Mouse (Mus musculus) embryo, embryonic 10.5 days (tissue): ENCODE measurements around the gene Cgn.
A peak's percentile ranks its signal among the peaks of the same experiment; 100 is the strongest.

ENCODE experiments used
- DNase-seq: peaks from one replicate; pipeline ENCODE4 v3.0.0-alpha.2; 2015; ENCODE audit warnings: low spot score

Cgn gene

DNA sequence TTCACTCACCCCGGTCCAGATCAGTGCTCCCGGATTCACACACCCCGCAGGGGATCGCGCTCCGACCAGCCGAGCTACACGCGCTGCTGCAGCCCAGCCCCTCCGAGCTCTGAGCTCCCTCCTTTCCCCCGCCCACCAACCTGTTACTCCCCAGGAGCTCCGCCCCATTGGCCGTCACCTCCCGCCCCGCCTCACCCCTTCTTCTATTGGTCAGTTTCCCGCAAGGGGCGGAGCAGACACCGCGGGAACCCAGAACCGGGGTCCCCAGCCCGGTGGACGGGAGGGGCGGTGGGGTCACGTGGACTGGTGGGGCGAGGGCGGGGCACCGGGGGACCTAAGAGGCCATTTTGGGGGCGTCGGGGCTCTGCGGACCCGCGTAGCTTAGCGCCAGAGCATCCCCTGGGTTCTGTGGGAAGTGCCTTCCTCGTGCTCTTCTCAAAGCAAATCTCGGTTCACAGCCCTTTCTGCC, at the start of gene Cgn:
Gene Cgn (minus strand): TSS at position 126 of the 469 bp plus-strand sequence.
- DNase-seq: peak; percentile 99

DNA sequence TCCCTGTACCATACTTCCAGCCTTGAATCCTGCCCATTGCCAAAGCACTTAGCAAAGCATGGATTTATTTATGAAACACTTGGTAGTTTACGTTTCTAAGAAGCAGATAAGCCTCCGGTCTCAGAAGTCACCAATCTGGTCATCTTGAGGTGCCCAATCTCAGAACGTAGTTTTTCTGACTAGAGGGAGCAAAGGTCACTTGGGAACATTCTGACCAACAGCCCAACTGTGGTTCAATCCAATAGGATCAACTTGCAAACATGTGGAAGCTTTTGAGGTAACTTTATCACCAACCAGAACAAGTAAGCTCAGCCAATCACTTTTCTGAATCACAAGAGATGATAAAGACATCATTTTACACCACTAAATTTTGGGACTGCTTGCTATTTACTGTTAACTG, 49.1 kb upstream of the Cgn start:
- DNase-seq: no peak

DNA sequence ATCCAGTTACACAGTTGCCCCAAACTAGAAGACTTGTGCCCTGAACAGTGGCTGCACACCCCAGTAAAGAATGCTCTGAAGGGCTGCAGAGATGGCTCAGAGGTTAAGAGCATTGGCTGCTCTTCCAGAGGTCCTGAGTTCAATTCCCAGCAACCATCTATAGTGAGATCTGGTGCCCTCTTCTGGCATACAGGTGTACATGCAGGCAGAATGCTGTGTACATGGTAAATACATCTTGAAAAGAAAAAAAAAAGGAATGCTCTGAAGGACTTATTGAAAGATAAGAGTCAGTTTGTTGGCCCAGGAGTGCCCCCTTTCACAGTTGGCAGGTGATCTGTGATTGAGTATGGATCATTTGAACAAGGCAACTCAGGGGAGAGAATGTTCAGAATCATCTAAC, 47.1 kb upstream of the Cgn start:
- no peak for DNase-seq

DNA sequence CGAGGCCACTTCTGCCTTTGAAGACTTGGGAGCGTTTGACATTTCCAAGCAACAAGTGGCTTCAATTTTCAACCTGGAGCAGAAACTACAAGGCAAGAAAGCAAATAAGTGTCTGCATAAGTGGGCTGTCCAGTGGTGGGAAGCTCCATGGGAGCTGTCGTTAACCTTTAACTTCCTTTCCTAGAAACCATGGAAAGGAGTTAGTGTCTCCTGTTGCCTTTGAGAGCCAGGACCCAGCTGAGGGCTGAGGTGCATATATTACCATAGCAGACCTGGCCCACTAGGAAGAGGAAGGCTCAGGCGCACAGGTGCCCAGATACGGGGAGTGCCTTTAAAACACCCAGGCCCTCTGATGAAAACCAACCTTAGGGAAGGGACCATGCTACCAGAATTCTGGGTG, 46.4 kb upstream of the Cgn start:
- no peak for DNase-seq

DNA sequence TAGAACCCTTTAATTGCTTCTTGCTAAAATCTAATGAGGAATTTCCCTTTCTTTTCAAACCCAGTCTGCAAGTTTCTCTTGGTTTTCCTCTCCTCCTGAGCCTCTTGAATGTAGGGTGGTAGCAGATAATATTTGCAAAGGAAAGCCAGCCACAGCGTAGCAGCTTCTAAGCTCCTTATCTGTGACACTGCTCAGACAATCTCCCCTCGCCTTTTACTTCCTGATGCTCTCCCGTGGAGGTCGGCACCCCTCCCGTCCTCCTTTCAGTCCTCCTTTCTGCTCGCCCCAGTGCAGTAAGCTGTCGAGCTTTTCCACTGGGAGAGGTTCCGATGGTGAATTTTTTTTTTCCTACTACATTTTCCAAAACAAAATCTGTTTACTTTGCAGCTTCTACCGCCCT, 45.8 kb upstream of the Cgn start:
- DNase-seq: no peak

DNA sequence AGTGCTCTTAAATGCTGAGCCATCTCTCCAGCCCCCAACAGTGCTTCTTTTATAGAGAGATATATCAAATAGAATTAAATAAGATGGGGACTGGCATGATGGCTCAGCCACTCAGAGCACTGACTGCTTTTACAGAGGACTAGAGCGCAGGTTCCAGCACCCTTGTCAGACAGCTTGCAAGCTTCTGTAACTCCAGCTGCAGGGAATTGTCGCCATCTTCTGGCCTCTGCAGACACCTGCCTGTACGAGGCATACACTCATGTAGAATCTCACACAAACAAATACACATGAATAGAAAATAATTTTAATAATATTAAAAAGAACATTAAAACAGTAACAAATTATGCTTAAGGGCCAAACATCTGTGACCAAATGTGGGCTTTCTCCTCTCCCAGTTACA, 37.8 kb upstream of the Cgn start:
- no peak for DNase-seq

DNA sequence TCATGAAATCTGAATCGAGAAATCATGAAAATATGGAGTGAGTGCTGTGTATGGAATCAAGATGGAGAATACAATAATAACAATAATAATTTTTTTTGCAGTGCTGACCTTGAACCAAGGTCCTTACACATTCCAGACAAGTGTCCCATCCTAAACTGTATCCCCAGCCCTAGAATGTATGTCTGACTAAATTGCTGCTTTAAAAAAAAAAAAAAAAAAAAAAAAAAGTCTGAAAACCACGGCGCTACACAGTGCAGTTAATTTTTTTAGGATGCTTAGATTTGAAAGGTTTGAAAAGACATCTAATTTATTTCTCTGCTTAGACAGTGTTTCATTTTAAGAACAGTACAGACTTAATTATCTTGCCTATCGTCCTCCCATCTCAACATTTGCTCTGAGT, 35.8 kb upstream of the Cgn start:
- DNase-seq: no peak

DNA sequence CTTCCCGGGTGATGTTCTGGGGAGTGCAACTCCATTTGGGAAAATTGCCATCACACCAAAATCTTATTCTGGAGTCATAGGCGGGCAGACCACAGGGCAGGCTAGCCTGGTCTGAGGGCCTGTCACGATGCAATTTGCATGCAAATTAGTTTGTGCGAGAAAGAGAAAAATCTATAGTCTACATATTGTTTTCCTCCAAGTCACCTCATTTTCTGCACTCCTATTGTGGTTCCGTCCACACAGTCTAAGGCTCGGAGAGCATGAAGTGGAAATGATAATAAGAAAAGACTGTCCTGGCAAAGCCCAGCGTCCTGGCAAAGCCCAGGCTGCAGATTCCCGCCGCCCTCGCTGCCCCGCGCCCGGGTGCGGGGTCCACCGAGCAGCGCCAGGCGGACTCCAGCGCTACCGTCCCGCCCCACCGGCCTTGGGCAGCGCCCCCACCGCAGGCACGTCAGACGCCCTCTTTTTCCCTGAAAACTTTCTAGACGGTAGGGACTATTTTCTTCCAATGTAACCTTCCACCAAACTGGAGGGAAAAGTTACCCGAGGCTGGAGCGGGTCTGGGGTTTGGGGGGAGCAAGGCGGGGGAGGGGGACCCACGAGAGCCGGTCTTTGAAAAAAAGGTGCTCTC, 34.8 kb upstream of the Cgn start:
- DNase-seq: peak; percentile 88

DNA sequence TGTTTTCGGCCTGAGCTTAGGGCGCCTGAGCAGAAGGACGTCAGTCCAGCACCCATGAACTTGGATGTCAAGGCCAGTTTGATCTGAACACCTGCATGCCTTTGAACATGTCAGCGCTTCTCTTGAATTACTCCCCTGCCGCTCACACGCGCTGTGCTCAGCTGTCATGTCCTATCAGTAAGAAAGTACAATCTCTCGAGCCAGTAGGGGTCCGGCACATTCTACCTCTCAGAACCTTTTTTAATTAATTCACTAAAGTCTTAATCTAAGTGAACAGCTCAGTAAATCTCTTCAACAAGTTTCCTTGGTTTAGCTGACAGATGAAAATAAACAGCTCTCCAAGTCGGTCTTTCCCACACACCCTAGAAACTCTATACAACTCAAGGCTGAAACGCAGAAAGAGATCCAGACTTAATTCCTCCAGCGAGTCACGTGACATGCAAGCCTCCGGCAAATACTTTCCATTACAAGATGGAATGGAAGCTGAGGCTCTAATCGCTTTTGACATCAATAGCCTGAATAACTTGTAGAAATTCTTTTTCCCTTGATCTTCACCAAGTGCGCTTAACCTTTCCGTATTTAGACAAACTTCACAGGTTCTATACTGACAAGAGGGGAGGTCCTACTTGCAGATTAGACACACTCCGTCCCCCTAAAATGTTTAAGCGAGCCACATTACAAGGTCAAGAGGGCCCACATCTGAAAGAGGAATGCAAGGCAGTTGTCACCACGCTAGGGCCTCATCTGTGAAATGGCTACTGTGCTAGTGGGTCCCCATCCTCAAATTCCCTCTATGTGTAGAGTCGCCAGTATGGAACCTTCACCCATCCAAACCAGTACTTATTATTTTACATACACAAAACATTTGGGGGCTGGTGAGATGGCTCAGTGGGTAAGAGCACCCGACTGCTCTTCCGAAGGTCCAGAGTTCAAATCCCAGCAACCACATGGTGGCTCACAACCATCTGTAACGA, 33.4 kb upstream of the Cgn start:
- DNase-seq: peak; percentile 42

DNA sequence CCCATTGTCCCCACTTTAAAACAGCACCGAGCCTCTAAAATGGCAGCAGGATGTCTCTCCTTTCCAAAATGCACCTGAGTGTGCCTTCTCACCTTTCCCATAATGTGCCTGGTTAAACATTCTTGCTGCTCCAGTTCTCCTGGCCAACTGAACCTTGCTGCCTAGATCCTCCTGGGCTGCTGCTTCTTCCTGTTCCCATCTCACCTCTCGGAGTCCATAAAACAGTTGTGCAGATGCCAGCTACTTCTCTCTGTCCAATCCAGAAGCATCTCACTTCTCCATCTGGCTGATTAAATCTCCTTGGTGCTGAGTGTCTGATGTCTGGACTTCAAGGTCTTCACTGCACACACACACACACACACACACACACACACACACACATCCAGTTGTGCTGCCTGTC, 31.4 kb upstream of the Cgn start:
- DNase-seq: no peak

DNA sequence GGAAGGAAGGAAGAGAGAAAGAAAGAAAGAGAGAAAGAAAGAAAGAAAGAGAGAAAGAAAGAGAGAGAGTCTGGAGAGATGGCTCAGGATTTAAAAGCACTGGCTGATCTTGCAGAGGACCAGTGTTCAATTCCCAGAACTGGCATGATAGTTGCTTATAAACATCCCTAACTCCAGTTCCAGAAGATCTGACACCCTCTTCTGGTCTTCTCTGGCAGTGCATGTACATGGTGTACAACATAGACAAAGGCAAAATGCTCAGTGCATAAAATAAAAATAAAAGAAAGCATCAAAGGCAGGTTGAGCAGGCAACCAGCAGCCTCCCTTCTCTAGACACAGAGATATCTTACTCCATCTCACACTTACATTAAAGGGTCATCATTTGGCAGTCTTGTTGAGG, 29.3 kb upstream of the Cgn start:
- no peak for DNase-seq

DNA sequence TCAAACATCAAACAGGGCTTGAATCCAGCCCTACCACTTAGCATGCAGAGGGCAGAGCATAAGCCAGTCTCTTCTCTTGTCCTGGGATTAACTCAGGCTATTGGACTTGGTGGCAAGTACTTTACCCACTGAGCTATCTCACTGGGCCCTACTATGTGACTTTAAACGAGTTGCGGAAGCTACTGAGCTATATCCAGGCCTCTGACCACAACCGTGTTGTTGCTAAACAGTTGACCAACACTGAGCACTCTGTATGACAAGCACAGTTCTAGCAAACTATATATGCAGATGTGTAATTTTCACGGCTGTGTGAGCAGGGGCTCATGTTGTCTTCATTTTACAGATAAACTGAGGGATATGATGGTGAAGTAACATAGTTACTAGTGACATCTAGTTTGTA, 28.4 kb upstream of the Cgn start:
- no peak for DNase-seq

DNA sequence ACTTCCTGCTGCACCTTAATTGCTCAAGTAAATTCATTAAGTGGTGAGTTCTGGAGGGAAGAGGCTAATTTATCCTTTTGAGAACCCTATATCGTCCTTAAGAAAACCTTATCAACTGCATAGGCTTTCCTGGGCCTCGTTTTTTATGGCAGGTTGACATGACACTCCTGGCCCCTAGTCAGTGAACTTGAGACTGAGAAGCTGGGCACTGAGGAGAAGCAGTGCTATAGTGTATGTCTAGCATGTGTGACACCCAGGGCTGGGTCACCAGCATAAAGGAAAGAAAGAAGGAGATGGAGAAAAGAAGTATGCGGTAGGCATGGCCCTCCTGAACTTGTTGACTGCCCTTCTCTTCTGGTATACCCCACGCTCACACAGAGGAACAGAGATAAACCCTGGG, 27.8 kb upstream of the Cgn start:
- DNase-seq: no peak

DNA sequence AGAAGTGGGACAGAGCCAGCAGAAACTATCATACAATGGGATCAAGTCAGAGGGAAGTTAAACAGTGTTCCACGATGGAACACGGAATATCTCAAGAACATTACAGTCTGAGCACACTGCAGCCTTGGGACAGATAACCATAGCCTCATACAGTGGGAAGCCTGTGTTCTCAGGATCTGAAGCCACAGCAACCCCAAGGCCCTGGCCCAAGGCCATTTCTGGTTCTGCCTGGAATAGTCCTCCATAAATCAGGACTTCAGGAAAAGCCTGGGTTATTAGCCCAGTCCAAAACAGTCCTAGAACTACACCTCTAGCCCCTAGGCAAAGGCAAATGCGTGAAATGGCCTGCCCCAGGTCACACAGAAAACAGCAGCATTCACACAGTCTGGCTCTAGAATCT, 27.4 kb upstream of the Cgn start:
- no peak for DNase-seq

DNA sequence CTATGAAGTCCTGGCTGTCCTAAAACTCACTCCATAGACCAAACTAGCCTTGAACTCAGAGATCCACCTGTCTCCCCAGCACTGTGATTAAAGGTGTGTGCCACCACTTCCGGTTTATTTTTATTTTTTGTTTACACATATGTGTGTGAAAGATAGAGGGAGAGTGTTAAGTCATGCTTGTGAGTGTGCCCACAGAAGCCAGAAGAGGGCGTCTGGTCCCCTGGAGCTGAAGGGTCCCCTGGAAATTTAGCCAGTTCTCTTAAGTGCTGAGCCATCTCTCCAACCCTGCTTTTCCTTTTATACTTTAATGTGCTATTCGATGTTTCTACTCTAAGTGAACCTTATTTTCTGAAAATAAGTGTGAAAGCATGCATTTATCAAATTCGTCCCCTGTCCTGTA, 25.3 kb upstream of the Cgn start:
- DNase-seq: peak; percentile 59

DNA sequence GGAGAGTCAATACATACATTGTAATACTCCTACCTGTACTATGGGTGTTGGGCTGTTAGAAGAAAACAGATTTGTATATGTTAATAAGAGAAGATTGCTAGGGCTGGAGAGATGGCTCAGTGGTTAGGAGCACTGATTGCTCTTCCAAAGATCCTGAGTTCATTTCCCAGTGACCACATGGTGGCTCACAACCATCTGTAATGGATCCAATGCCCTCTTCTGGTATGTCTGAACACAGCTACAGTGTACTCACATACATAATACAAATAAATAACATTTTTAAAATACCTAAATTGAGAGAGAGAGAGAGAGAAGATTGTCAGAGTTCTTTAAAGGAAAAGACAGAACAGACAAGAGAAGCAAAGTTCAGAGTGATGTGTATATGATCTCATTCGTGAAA, 22.0 kb upstream of the Cgn start:
- DNase-seq: no peak

DNA sequence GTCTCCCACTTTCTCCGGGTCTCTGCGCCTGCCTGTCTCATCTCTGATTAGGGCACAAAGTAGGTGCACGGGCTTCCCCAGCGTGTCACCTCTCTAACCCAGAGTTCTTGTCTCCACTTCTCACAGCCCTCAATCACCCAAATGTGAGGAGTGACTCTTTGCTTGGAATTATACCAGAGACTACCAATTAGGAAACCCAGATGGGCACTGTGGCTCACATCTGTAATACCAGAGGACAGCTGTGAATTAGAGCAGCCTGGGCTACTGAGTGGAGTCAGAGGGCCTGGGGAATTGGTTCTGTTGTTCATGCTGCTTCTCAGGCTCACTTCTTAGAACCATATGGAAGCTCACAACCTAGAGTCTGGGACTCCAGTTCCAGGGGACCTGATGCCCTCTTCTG, 18.7 kb upstream of the Cgn start:
- no peak for DNase-seq

DNA sequence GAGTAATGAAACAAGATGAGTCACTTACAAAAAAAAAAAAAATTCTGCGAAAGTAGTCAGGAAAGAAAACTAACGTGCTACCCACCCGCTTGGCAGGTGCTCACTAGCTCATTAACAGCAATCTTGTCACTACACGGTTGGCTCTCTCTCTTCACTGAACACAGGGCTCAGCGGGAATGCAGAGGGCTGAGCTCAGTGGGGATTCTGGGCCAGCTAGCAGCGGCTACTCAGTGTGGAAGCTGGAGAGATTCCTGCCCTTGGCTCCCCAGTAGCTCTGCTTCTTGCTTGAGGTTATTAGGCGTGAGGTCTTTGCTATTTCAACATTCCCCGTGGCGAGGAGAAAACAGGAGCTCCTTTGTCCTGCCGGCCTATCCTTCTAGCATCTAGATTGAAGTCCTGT, 17.9 kb upstream of the Cgn start:
- DNase-seq: peak; percentile 42

DNA sequence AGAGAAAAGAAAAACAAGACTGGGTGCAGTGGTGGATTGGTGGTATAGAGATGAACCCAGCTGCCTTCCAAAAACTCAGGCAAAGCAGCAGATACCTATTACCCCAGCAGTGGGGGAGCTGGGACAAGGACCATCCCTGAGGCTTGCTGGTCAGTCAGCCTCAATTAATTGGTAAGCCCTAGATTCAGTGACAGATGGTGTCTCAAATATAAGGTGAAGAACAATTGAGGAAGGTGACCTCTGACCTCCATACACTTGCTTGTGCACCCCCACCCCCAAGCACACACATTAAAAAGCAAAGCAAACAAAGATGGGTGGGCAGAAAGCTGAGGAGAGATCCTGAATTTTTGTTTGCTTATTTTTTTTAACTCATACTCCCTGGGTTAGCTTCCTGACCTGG, 9.9 kb upstream of the Cgn start:
- peak; percentile 33 for DNase-seq

DNA sequence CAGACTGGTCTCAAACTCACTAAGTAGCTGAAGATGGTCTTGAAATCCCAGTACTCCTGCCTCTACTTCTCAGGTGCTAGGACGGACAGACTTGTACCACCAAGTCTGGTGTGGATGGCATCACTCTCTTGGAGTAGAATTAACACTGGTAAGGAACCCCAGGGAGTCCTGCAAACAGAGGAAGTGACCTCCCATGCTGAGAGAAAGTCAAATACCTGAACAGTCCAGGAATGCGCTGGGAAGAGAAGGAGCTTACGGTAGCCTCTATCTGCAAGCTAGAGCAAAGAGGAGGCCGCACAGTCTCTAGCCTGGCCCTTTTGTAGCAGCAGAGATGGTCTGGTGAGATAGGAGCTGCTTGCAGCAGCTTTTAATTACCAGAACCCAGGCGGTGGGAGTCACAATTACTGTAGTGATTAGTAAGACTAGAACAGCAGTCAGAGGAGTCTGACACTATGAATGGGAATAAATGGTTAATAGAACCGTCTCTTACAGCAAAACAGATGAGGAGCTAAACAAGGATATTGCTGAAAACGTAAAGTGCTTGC, 9.4 kb upstream of the Cgn start:
- no peak for DNase-seq

DNA sequence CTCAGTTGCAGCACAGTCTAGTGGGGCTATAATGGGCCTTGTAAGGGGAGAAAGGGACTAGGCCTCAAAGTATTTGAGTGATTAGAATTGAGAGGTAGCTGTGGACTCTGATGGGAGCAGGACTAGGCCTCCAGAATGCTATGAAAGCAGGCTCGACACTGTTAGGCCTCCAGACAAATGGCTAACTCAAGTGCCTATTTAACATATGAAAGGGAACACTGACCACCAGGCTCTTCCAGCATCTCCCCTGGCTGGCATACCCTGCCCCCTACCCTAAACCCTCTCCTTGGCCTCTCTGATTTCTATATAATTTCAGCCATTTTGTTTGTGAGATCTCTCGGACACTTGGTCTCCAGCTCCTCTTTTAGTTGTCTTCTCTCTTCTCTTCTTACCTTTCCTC, 8.1 kb upstream of the Cgn start:
- DNase-seq: peak; percentile 23

DNA sequence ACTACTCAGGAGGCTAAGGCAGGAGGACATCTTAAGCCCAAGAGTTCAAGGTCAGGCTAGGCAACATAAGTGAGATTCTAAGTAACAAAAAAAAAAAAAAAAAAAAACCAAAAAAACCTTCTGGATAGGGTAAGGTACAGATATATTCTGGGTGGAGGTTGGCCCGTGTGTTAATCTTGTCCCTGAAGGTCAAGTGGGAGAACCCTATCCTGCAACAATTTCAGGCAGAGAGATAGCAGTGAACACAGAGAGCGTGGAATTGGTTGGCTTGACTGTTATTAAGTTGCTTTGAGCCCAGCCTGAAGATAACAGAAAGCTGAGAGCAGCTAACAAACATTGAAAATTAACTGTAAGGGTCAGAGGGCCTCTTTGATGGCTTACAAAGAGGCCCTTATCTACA, 7.4 kb upstream of the Cgn start:
- no peak for DNase-seq

DNA sequence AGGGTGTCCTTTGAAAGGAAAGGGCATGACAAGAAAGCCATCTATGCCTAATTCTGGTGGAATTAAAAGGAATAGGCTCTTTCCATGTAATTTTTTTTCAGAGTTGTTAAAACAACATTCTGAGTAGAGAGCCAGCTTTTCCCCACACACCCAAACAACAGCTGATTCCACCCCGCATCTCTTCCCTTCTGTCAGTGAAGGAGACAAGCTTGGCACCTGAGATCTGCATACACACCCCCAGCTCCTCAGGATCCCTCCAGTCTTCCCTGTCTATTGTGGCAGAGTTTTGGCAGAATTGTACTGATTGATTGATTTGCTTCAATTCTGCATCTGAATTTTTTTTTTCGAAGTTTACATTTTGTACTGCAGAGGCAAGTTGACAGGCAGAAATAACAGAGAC, 6.0 kb upstream of the Cgn start:
- DNase-seq: no peak
